Mouse (Mus musculus): ENCODE data around the gene Utp6.
"Not testable (repeated sequence)": the region's sequence is repeated elsewhere in the genome, so short reads cannot be mapped to it uniquely, and the experiment has no call there.

The Utp6 gene

GRCm38 (mm10) chr11:79962125-79962876 lies at the start of gene Utp6:
Gene Utp6 (minus strand): TSS chr11:79962390.
- peak; percentile 99 for DNase-seq

GRCm38 (mm10) chr11:79994271-79994988 lies 32.2 kb upstream of the Utp6 start:
- no peak for DNase-seq

- DNase-seq: no peak
Measured at GRCm38 (mm10) chr11:79993356-79994270, 31.4 kb upstream of the Utp6 start.

- peak; percentile 97 for DNase-seq
Measured at GRCm38 (mm10) chr11:79992592-79993355, 30.6 kb upstream of the Utp6 start, which contains the start of gene Suz12. Gene Suz12 (plus strand): TSS chr11:79993106.

GRCm38 (mm10) chr11:79992035-79992591 lies 29.9 kb upstream of the Utp6 start:
- no peak for DNase-seq

GRCm38 (mm10) chr11:79991600-79991999 lies 29.4 kb upstream of the Utp6 start:
- DNase-seq: no peak

GRCm38 (mm10) chr11:79990120-79990519 lies 27.9 kb upstream of the Utp6 start:
- no peak for DNase-seq

GRCm38 (mm10) chr11:79987896-79988295 lies 25.7 kb upstream of the Utp6 start:
- DNase-seq: no peak

GRCm38 (mm10) chr11:79986886-79987285 lies 24.7 kb upstream of the Utp6 start:
- no peak for DNase-seq

- DNase-seq: not testable (repeated sequence)
Measured at GRCm38 (mm10) chr11:79977747-79978146, 15.6 kb upstream of the Utp6 start.

GRCm38 (mm10) chr11:79977061-79977460 lies 14.9 kb upstream of the Utp6 start:
- DNase-seq: not testable (repeated sequence)

- not testable (repeated sequence) for DNase-seq
Measured at GRCm38 (mm10) chr11:79976645-79977044, 14.5 kb upstream of the Utp6 start.

GRCm38 (mm10) chr11:79976222-79976621 lies 14.0 kb upstream of the Utp6 start:
- DNase-seq: no peak

- no peak for DNase-seq
Measured at GRCm38 (mm10) chr11:79975377-79975776, 13.2 kb upstream of the Utp6 start.

- peak; percentile 55 for DNase-seq
Measured at GRCm38 (mm10) chr11:79973626-79974476, 11.7 kb upstream of the Utp6 start.

GRCm38 (mm10) chr11:79973133-79973532 lies 10.9 kb upstream of the Utp6 start:
- DNase-seq: no peak

GRCm38 (mm10) chr11:79967752-79968151 lies 5.6 kb upstream of the Utp6 start:
- no peak for DNase-seq

- DNase-seq: peak; percentile 66
Measured at GRCm38 (mm10) chr11:79965896-79966295, 3.7 kb upstream of the Utp6 start.

- DNase-seq: no peak
Measured at GRCm38 (mm10) chr11:79963212-79963974, 1.2 kb upstream of the Utp6 start.

GRCm38 (mm10) chr11:79962877-79963183 lies 640 bp upstream of the Utp6 start:
- no peak for DNase-seq
